Mouse (Mus musculus) spleen, adult 2 months (tissue): Measurements from ENCODE around the gene Iqcf4.

Experiments used
- CTCF ChIP-seq: fragments of 200-500 bp; IDR thresholded peaks from 2 replicates; pipeline ENCODE4 v1.5.1; 2011; ENCODE audit warnings: mild to moderate bottlenecking, inconsistent platforms; ENCODE audit not compliant: insufficient read depth, insufficient read length, insufficient replicate concordance; ENCODE audit errors: extremely low read depth
- POLR2A ChIP-seq: fragments of 200-500 bp; IDR thresholded peaks from 2 replicates; pipeline ENCODE4 v1.6.1; 2011; ENCODE audit warnings: low read depth, low read length, inconsistent platforms

- TF ChIP-seq CTCF (no peak), POLR2A (no peak)
Observed at GRCm38 (mm10) chr9:106564025-106564424, 6.8 kb downstream of the Iqcf4 start.
